Comparison of ENCODE assay signal across 10 mouse cellular contexts in the genomic region with DNA sequence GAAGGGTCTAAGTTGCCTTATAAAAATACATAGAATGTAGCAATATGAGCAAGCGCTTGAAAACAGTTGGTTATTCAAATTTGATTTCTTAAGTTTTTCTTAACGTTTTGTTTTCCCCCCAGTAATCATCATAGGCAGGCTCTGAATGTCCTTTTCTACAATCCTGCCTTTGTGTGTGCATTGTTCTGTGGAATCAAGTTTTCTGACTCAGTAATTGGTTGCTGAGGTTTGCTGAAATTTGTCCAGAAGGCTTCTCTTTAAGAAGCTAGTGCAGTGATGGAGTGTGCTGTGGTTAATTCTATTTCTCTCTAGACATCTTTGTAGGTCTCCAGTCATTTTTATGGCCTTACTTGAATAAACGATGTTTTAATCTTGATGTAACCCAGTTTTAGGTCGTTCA. TPM values are rescaled to one million over a fixed set of nuclear protein-coding genes. Genes with fewer than 3 reads are reported as not detected.
DNase-seq lines count a peak whose midpoint lies in the region; ATAC-seq and TF ChIP-seq lines count a peak whose summit lies in the region.
"Had no signal": no experiment of that assay in that cellular context is flagged by ENCODE, and none has a peak within 500 bp of the region (broad histone marks: within the 10 kb centered on the region; RNA-seq: fewer than 3 reads in every experiment).

No protein-coding gene starts in this region.

- H3K4me2 ChIP-seq in lung, embryonic 15.5 days = peak overlapping the region; percentile 100
- peak overlapping the region; percentile 87 for H3K4me2 ChIP-seq in limb, embryonic 12.5 days
- H3K4me2 ChIP-seq in stomach, embryonic 15.5 days = peak overlapping the region; percentile 95; the same call in 1 of the 2 replicates

- no peak for ATAC-seq in lung, embryonic 15.5 days (ENCODE audit: borderline replicate concordance, extremely low read depth, low FRiP score, low TSS enrichment)
- no peak for ATAC-seq in limb, embryonic 12.5 days (ENCODE audit: insufficient number of reproducible peaks, insufficient read depth, low FRiP score, low TSS enrichment, low read depth)
- no peak for ATAC-seq in stomach, embryonic 15.5 days (ENCODE audit: insufficient read depth, low FRiP score, low read depth)

- TF ChIP-seq CTCF in gastrocnemius, adult 2 months (IDR thresholded peaks at IDR 0.05) = no peak

- 42% methylated on average over 4 of the region's 4 CpGs for whole genome bisulfite sequencing in lung, embryonic 15.5 days
- 40% methylated on average over 4 of the region's 4 CpGs for WGBS in limb, embryonic 12.5 days
- 30% methylated on average over 4 of the region's 4 CpGs for WGBS in stomach, embryonic 15.5 days

- H3K4me1 ChIP-seq in lung, embryonic 15.5 days = no peaks in the 10 kb centered on the region
- H3K4me1 ChIP-seq in limb, embryonic 12.5 days (replicated peaks) = peaks cover 6% of the 10 kb centered on the region
- no peaks in the 10 kb centered on the region for H3K4me1 ChIP-seq in stomach, embryonic 15.5 days

- peaks cover 57% of the 10 kb centered on the region for H3K27me3 ChIP-seq in lung, embryonic 15.5 days
- H3K27me3 ChIP-seq in limb, embryonic 12.5 days = peaks cover 45% of the 10 kb centered on the region
- H3K27me3 ChIP-seq in stomach, embryonic 15.5 days (replicated peaks) = peaks cover 16% of the 10 kb centered on the region; the same call in 1 of the 2 replicates

- H3K4me3 ChIP-seq in gastrocnemius, adult 2 months = peak overlapping the region; percentile 88
- 0 out of 2 replicates have a peak overlapping the region, but pooled peaks have one; percentile 66 for H3K4me3 ChIP-seq in lung, embryonic 15.5 days
- H3K4me3 ChIP-seq in limb, embryonic 12.5 days (replicated peaks) = no peak overlapping the region
- 0 out of 2 replicates have a peak overlapping the region, but pooled peaks have one; percentile 0 for H3K4me3 ChIP-seq in stomach, embryonic 15.5 days (replicated peaks)

- H3K27ac ChIP-seq in gastrocnemius, adult 2 months = no peak overlapping the region
- H3K27ac ChIP-seq in lung, embryonic 15.5 days = no peak overlapping the region
- H3K27ac ChIP-seq in limb, embryonic 12.5 days = no peak overlapping the region
- no peak overlapping the region for H3K27ac ChIP-seq in stomach, embryonic 15.5 days

- intact Hi-C loops in gastrocnemius, adult 2 months (cut with DNase I) = loop anchor here (5.0 kb wide), 1 partner anchor 149 kb away; no protein-coding TSS in a partner anchor

- no peaks in the 10 kb centered on the region for H3K9me3 ChIP-seq in lung, embryonic 15.5 days
- H3K9me3 ChIP-seq in limb, embryonic 12.5 days = no peaks in the 10 kb centered on the region
- no peaks in the 10 kb centered on the region for H3K9me3 ChIP-seq in stomach, embryonic 15.5 days

- DNase-seq in gastrocnemius, adult 2 months = no peak
- no peak for DNase-seq in gastrocnemius, postnatal 4 days (ENCODE audit: low spot score in 2 of 2)
- no peak for DNase-seq in lung, postnatal 4 days
- DNase-seq in B cell, adult 2 months = no peak
- no peak for DNase-seq in left cerebral cortex, adult 18-20 months (ENCODE audit: low spot score in 2 of 2)
- DNase-seq: left cerebral cortex, postnatal 4 days had no signal

- H3K9ac ChIP-seq in lung, embryonic 15.5 days = no peak overlapping the region
- H3K9ac ChIP-seq in limb, embryonic 12.5 days (replicated peaks) = no peak overlapping the region
- H3K9ac ChIP-seq in stomach, embryonic 15.5 days = no peak overlapping the region

- H3K36me3 ChIP-seq in lung, embryonic 15.5 days = no peaks in the 10 kb centered on the region
- no peaks in the 10 kb centered on the region for H3K36me3 ChIP-seq in limb, embryonic 12.5 days
- H3K36me3 ChIP-seq in stomach, embryonic 15.5 days = no peaks in the 10 kb centered on the region

RNA-seq across cellular contexts. Expression of a gene that starts 10.5 kb away (rescaled TPM):
- under 1 TPM; 0.17 to 0.18 TPM for total RNA-seq in gastrocnemius, adult 2 months (2021)
- 1 to 10 TPM; 2.3 to 2.4 TPM for total RNA-seq in gastrocnemius, postnatal 4 days (2021)
- 0.11 and 0.19 TPM in 2 replicates for polyA plus RNA-seq in lung, embryonic 15.5 days (2015; fragmentation: Nextera tagmentation; extraction: Ambion mirVana)
- polyA plus RNA-seq in limb, embryonic 12.5 days (2016; fragmentation: Nextera tagmentation; extraction: Ambion mirVana) = 1.1 and 1.2 TPM in 2 replicates
- 2.5 and 2.6 TPM in 2 replicates for polyA plus RNA-seq in stomach, embryonic 15.5 days (2015; fragmentation: Nextera tagmentation; extraction: Ambion mirVana)
- total RNA-seq in left cerebral cortex, adult 18-20 months (2021) = 10 to 100 TPM; 39.0 to 41.5 TPM
- polyA plus RNA-seq: thymus, postnatal 0 days had no signal

Comparison
In these comparisons a context has a peak if more than half of its experiments do, and no peak if none do; other contexts are left out.
1. RNA of a gene that starts 10.5 kb away (total RNA-seq): 39.0 to 41.5 TPM in left cerebral cortex, adult 18-20 months; 2.3 to 2.4 TPM in gastrocnemius, postnatal 4 days and 0.17 to 0.18 TPM in gastrocnemius, adult 2 months; every median in the first group is over 10 times any median in the second.
2. Peak in every context shown above with its lines, with median percentiles within 50 percentile points of each other: H3K4me2 ChIP-seq.